Mouse (Mus musculus): ENCODE measurements at regions not wholly inside any gene's neighbourhood (a gene's known extent, or its start where the extent isn't known, plus 50 kb on each side); places are given as distances from the start of the nearest gene placed in this dataset.

GRCm38 (mm10) chr7:36851275-36851889, 153.5 kb downstream of the Tshz3 start:
- TF ChIP-seq CTCF (IDR thresholded peaks at IDR 0.05; ENCODE audit: low read depth, low read length) (no peak), TAL1 (conservative IDR thresholded peaks at IDR 0.05; ENCODE audit: low read depth, low read length) (no peak)
